Mouse (Mus musculus) liver, postnatal 0 days (tissue): Measurements from ENCODE around the gene Xylt1. TPM values are rescaled to one million over a fixed set of nuclear protein-coding genes. Genes with fewer than 3 reads are reported as not detected.

Experiments
- ATAC-seq: fragments of 200-750 bp; cut with Nextera tagmentation; 2 replicates; pipeline ENCODE4 v1.8.0; 2017; ENCODE audit warnings: mild to moderate bottlenecking, moderate library complexity
- DNase-seq: peaks from one replicate; pipeline ENCODE4 v3.0.0-alpha.2; 2016
- H3K27ac ChIP-seq: fragments of 300-500 bp; sonication (generic); 2 replicates; pipeline ENCODE4 v1.5.1; 2014; ENCODE audit warnings: antibody characterized with exemption, moderate library complexity, mild to moderate bottlenecking, low read depth
- H3K27me3 ChIP-seq: fragments of 300-500 bp; sonication (generic); 2 replicates; pipeline ENCODE4 v1.6.1; 2014; ENCODE audit warnings: low read length, control low read depth, mixed read lengths; ENCODE audit not compliant: insufficient read depth
- H3K36me3 ChIP-seq: fragments of 300-500 bp; sonication (generic); replicated peaks from 2 replicates; pipeline ENCODE4 v1.6.1; 2014; ENCODE audit warnings: mild to moderate bottlenecking, control low read depth, low read length, moderate library complexity, mixed read lengths; ENCODE audit not compliant: insufficient read depth
- H3K4me1 ChIP-seq: fragments of 300-500 bp; sonication (generic); 2 replicates; pipeline ENCODE4 v1.6.1; 2014; ENCODE audit warnings: antibody characterized with exemption, mild to moderate bottlenecking, control low read depth; ENCODE audit not compliant: insufficient read depth
- H3K4me2 ChIP-seq: fragments of 300-500 bp; sonication (generic); 2 replicates; pipeline ENCODE4 v1.6.1; 2014; ENCODE audit warnings: low read depth, mild to moderate bottlenecking, low read length, moderate library complexity, mixed read lengths
- H3K4me3 ChIP-seq: fragments of 300-500 bp; sonication (generic); 2 replicates; pipeline ENCODE4 v1.5.1; 2014; ENCODE audit warnings: low read depth, low read length
- H3K9ac ChIP-seq: fragments of 300-500 bp; sonication (generic); replicated peaks from 2 replicates; pipeline ENCODE4 v1.6.1; 2014; ENCODE audit warnings: mild to moderate bottlenecking, moderate library complexity
- H3K9me3 ChIP-seq: fragments of 300-500 bp; sonication (generic); 2 replicates; pipeline ENCODE4 v1.6.1; 2016; ENCODE audit warnings: mild to moderate bottlenecking, control low read depth, low read length, mixed read lengths
- CTCF ChIP-seq: sonication (generic); IDR thresholded peaks from 2 replicates; pipeline ENCODE4 v1.5.1; 2016; ENCODE audit warnings: antibody characterized with exemption, low read depth
- EP300 ChIP-seq: IDR thresholded peaks from 2 replicates; pipeline ENCODE4 v1.6.1; 2016; ENCODE audit warnings: antibody characterized with exemption, low read depth, mild to moderate bottlenecking
- WGBS: fragments of 180-500 bp; shearing (Covaris S2); extraction: QIAGEN DNeasy Blood & Tissue Kit; methylation state at CpG from one replicate; pipeline ENCODE4 v1.1.7; 2014; ENCODE audit not compliant: insufficient replicate concordance; 5-methylcytosine and 5-hydroxymethylcytosine counted together
- polyA plus RNA-seq: library from polyadenylated mRNA; unstranded; fragments of >200 nt; fragmentation: Nextera tagmentation; extraction: Ambion mirVana; gene quantifications from 2 replicates; pipeline ENCODE4 v1.2.1, GENCODE M21; 2015

Xylt1 gene
- polyA plus RNA-seq, 1 experiment from 2014 or later: 0.31 TPM

GRCm38 (mm10) chr7:117563939-117564499 is 183.2 kb downstream of the Xylt1 start:
- WGBS: 80% methylated on average over 9 of the region's 9 CpGs

GRCm38 (mm10) chr7:117564627-117565026 is 183.8 kb downstream of the Xylt1 start:
- H3K36me3 ChIP-seq: no peaks in the 10 kb centered on the region
- ATAC-seq (no peak), DNase-seq (no peak)
- TF ChIP-seq EP300 (no peak), CTCF (no peak)
- 73% methylated on average over 4 of the region's 4 CpGs for WGBS
- no peak overlapping the region for H3K27ac ChIP-seq
- no peaks in the 10 kb centered on the region for H3K9me3 ChIP-seq
- H3K27me3 ChIP-seq: no peaks in the 10 kb centered on the region
- no peak overlapping the region for H3K4me3 ChIP-seq
- H3K4me2 ChIP-seq: no peak overlapping the region
- no peak overlapping the region for H3K9ac ChIP-seq
- no peaks in the 10 kb centered on the region for H3K4me1 ChIP-seq

More at GRCm38 (mm10) chr7:117563939-117564499, 183.2 kb downstream of the Xylt1 start:
- Histone ChIP-seq H3K9me3 (no peaks in the 10 kb centered on the region), H3K4me1 (no peaks in the 10 kb centered on the region), H3K4me3 (no peak overlapping the region), H3K4me2 (no peak overlapping the region), H3K27me3 (no peaks in the 10 kb centered on the region), H3K27ac (no peak overlapping the region), H3K9ac (no peak overlapping the region), H3K36me3 (no peaks in the 10 kb centered on the region)
- TF ChIP-seq EP300: no peak
- TF ChIP-seq CTCF: no peak
- ATAC-seq: no peak
- DNase-seq: no peak

- H3K36me3 ChIP-seq: no peaks in the 10 kb centered on the region
- H3K9me3 ChIP-seq: no peaks in the 10 kb centered on the region
- ATAC-seq (no peak), DNase-seq (no peak)
- H3K4me3 ChIP-seq: no peak overlapping the region
- H3K4me2 ChIP-seq: no peak overlapping the region
- TF ChIP-seq EP300: no peak
- TF ChIP-seq CTCF: peak; percentile 58
- no peaks in the 10 kb centered on the region for H3K4me1 ChIP-seq
- 71% methylated on average over 2 of the region's 2 CpGs for WGBS
- H3K9ac ChIP-seq: no peak overlapping the region
- no peak overlapping the region for H3K27ac ChIP-seq
- H3K27me3 ChIP-seq: no peaks in the 10 kb centered on the region
Observed at GRCm38 (mm10) chr7:117566115-117566514, 185.3 kb downstream of the Xylt1 start.

GRCm38 (mm10) chr7:117566833-117567232 is 186.1 kb downstream of the Xylt1 start:
- no peak overlapping the region for H3K9ac ChIP-seq
- no peaks in the 10 kb centered on the region for H3K36me3 ChIP-seq
- no peaks in the 10 kb centered on the region for H3K9me3 ChIP-seq
- no peak for ATAC-seq
- H3K27me3 ChIP-seq: no peaks in the 10 kb centered on the region
- 67% methylated on average over 1 of the region's 1 CpGs for WGBS
- no peak overlapping the region for H3K4me2 ChIP-seq
- H3K27ac ChIP-seq: no peak overlapping the region
- no peak overlapping the region for H3K4me3 ChIP-seq
- no peaks in the 10 kb centered on the region for H3K4me1 ChIP-seq
- no peak for TF ChIP-seq CTCF
- no peak for TF ChIP-seq EP300
- no peak for DNase-seq

- no peaks in the 10 kb centered on the region for H3K36me3 ChIP-seq
- H3K27ac ChIP-seq: no peak overlapping the region
- ATAC-seq (no peak), DNase-seq (no peak)
- H3K4me3 ChIP-seq: no peak overlapping the region
- TF ChIP-seq CTCF (no peak), EP300 (no peak)
- H3K4me2 ChIP-seq: no peak overlapping the region
- H3K9me3 ChIP-seq: no peaks in the 10 kb centered on the region
- no peaks in the 10 kb centered on the region for H3K4me1 ChIP-seq
- no peaks in the 10 kb centered on the region for H3K27me3 ChIP-seq
- 78% methylated on average over 5 of the region's 5 CpGs for WGBS
- no peak overlapping the region for H3K9ac ChIP-seq
Observed at GRCm38 (mm10) chr7:117567252-117567651, 186.5 kb downstream of the Xylt1 start.

- 77% methylated on average over 11 of the region's 11 CpGs for WGBS
- no peak for TF ChIP-seq CTCF
- no peaks in the 10 kb centered on the region for H3K36me3 ChIP-seq
- ATAC-seq: no peak
- H3K9ac ChIP-seq: no peak overlapping the region
- H3K27me3 ChIP-seq: no peaks in the 10 kb centered on the region
- DNase-seq: no peak
- H3K4me1 ChIP-seq: no peaks in the 10 kb centered on the region
- no peak overlapping the region for H3K4me3 ChIP-seq
- H3K27ac ChIP-seq: no peak overlapping the region
- H3K4me2 ChIP-seq: no peak overlapping the region
- H3K9me3 ChIP-seq: no peaks in the 10 kb centered on the region
Observed at GRCm38 (mm10) chr7:117567653-117568340, 187.0 kb downstream of the Xylt1 start.
